Mouse (Mus musculus) induced T-regulatory cell, adult 2 months (primary cell): ENCODE measurements around the gene Chmp2b.

ENCODE experiments used
- DNase-seq: peaks from one replicate; pipeline ENCODE4 v3.0.0-alpha.2; 2012; ENCODE audit warnings: low read depth

Gene Chmp2b

DNA sequence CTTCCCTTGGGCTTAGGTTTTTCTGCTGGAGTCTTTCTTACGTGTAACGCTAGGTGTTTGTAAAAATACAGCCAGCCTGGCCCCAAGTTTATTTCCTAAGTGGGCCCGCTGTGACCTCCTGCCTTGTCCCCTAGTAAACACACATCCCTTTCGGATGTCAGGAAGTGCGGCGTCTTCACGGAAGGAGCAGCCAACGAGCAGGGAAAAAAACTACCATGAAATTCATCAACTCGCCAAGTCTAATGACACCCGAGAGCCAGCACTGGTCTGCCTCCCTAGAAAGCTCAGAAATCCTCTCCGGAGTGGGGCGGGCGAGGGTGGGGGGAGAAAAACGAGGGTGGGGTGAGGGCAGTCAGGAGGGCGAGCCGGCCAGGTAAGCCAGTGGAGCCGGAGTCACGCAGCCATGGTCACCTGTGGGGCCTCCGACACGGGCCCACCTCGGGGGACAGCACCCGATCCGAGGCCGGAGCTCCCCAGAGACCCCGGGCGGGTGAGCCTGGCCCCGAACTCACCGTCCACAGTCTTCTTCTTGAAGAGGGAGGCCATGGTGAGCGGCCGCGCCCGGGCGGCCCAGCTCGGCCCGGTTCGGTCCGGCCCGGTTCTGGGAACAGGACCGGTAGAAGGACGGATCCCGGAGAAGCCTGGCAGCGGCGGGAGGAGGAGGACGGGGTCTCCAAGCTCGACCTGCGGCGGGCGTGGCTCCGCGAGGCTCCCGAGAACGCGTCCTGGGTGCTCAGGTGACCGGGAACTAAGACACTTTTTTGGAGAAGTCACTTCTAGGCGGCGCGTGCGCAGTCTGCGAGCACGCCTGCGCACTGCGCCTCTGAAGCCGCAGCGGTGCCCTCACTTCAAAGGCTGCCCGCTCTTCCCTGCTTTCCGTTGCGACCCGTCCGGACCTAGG, at the start of gene Chmp2b:
Gene Chmp2b (minus strand): TSS at position 764 of the 901 bp plus-strand sequence.
- DNase-seq: peak; percentile 89

DNA sequence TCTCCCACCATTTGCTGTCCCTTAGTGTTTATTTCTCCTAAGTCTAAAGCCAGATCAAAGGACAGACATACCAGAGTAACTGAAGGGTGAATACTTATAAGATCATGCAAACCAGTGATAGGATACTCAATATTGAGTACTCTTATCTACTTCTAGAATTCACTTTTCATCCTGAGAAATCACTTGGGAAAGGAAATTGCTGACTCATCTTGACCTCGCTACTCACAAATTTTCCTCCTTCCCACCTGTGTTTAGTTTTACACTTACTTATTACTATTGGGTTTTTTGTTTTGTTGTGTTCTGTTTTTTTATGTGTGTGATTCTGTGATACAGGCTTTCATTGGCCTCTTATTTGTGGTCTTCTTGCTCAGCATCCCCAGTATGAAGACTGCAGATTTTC, 49.2 kb upstream of the Chmp2b start:
- DNase-seq: no peak

DNA sequence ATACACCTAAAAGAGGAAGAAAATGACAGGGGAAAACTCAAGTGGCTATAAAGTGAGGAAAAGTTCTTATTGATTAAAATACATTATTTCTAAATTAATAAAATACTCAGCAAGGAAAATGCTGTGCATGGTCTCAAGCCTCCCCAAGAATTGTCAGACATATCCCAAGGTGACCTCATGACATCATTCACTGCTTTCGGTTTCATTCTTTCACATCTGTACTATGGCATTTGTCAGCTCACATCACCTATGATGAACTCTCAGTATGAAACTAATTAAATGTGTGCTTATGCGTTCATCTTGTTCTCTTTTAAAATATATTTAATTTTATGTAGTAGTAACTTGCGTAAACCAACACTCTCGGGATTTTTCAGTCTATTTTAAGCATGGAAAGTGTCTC, 38.3 kb upstream of the Chmp2b start:
- no peak for DNase-seq

DNA sequence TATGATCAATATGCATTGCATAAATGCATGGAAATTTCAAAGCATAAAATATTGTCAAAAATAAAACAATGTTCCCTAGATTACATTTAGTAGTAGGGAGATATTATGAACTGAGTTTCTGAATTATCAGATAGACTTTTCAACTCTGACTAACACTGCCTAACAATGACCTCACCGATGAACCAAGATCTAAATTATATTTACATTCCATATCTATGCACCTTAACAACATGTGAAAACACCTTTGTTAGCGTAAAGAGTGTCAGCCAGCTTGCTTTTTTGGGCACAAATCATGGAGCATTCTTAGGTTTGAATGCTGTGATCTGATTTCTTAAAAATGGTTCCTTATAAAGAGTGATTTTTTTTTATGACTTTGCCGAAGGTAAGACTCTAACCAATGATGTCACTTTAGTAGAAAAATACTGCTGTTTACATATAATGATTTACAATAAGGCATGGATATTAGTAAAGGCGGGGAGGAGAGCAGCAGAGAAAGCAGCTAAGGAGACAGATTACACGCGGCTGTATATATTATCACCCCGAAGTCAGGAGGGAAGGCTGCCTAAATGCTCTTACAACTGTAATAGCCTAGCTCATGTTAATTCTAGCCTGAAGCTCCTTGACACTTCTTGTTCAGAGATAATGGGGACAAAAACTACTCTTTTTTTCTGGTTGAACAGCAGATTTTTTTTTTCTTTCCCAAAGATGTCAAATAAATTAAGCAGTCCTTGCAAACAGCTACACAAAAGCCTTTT, 23.8 kb upstream of the Chmp2b start:
- DNase-seq: no peak

DNA sequence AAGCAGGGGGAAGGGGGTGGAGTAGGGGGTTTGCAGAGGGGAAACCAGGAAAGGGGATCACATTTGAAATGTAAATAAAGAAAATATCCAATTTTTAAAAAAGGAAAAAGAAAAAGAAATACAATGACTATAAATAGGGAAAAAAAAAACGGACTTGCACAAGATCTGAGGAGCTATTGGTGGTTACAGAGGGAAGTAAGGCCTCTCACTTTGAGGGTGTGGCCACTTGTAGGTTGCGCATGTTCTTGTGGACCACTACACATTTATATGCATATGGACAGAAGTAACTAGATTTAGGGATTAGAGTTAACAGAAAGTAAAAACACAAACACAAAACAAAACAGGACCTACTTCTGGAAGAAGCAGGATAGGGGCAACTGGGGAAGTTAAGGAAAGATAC, 23.2 kb upstream of the Chmp2b start:
- no peak for DNase-seq

DNA sequence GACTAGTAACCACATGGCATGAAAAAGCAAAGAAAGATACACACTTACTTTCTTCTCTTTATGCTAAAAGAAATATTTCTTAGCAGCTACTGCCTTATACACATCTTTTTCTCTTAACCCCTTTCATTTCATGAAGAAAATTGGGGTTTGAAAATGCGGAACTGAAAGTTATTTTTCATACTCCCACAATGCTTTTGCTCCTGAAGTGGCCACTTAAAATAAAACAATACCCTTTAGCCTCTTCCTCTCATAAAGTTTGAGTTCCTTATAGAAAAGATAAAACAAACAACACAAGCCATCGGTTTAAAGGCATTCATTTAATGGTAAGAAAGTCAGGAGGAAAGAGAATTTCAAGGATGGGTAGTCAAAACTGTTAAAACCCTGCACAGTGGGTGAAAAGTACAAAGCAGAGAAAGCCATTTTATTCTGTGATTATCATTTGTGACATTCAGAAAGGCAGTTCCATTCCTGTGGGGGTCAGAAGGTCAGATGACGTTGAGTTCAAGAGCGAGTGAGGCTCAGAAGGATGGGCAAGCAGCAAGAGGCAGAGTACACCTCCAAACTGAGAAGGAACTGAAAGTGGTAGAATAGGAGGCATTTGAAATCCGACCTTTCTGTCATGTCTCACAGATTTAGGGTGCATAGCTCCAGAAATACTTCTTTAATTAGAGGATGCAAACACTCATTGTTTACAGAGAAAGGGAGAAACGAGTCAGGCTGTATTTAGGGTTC, 14.9 kb upstream of the Chmp2b start:
- DNase-seq: no peak

DNA sequence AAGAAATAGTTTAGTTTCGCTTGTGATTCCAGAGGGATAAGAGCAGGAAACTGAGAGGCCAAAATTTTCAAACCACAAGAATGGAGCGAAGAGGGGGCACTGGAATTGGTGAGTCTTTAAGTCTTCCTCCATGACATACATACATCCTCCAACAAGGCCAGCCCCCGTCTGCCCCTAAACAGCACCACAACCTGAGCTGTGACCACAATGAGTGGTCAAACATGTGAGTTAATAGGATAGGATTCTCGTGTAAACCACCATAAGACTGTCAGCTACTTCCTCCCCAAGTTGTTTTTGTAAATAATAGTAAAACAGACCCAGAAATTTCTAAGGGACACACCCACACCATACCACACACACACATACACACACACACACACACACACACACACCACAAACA, 6.3 kb upstream of the Chmp2b start:
- DNase-seq: no peak

DNA sequence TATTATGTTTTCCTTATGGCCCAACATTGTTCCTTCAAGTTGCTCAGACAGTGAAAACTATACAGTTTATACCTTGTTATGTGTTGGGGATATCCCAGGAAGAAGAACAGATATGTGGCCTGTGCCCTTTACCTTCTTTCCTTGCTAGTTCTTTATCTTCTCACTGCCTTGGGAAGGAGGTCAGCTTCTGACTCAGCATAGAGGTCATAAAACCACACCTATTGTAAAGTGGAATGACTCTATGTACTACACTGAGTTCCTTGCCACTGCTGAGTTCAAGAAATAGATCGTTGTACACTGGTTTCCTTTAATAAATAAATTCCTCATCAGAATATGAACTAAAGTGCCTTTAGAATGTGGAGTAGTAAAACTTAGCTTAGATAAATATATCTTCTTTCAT, 2.4 kb upstream of the Chmp2b start:
- DNase-seq: no peak

DNA sequence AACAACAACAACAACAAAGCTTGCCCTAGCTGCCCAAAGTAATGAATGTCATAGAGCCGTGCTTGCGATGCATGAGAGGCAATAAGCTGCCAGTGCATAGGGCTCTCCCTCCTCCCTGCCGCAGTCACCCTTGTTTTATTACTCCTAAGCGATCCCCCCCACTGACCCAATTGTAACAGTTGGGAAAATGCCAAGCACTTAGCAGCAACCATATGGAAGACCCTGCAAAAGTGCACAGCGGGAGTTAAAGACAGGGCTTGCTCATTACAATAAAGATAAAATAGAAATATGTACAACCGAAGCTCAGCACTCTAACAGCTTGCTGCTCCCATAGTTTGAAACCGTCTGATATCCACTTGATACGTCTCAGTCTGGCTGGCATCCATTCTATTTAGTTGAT, 1.8 kb upstream of the Chmp2b start:
- DNase-seq: no peak

DNA sequence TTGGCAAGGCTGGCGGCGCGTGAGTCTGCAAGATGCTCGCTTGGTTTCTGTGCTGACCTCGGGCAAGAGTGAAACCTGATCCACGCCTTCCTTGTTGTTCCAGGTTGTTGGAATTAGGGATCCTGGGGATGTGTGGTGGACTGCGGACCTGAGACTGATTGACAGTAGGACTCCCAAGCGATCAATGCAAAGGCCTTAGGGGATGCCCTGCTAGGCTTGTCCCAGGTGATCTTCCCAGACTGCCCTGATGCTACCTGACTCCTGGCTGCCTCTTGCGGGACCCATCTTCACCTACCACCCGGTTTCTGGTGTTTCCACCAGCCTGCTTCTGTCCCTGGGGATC, 309 bp upstream of the Chmp2b start:
- no peak for DNase-seq

DNA sequence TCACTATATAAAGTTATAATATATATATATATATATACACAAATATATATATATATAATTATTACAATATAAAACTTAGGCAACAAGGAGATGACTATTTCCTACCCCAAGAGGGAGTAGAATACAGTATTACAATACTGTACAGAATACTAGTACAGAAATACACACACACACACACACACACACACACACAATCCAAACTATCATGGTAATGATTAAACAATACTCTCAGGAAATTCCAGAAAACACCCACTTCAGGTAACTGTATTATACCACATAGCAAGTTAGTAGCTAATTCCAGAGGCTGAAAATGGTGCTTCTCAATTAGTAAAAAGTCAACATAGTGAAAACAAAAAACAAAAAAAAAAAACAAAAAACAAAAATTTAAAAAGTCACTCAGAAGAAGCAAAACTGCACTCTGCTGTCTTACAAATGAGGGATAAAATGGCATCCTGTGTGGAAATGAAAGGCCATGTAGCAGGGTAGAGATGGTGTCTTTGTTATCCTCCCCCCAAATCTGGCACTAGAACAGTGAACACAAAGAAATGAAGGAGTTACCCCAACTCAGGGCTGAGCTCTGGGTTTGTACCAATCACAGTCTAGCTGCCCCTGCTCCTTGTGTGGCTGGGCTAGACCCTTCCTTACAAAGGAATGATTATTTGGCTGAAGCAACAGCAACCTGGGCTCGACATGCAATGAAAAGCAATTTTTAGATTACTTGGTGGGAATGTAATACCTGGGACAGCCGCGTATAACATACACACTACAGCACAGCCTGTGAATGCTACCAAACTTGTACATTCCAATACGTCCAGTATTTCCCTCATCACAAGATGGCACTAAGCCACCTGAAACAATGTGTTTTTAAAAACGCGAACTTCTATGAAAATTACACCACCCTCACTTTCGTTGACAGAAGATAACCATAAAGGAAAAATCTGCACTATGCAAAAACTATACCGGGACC, 1.2 kb downstream of the Chmp2b start:
- DNase-seq: no peak

DNA sequence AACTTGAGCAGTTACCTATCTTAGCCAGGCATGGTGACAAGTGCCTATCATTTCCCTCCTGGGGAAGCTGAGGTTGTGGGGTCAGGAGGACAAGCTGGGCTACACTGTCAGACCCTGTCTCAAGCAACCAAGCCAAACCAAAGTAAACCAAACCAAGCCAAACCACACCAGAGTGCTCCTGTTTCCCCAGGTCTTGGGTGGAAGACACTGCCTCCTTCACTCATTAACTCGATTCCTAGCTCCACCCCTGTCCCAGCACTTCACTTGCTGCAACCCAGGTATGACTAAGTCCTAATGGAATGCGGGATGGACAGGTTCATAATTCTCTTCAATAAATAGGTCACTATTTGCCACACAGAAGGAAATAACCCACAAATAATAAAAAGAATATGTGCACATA, 2.9 kb downstream of the Chmp2b start:
- no peak for DNase-seq

DNA sequence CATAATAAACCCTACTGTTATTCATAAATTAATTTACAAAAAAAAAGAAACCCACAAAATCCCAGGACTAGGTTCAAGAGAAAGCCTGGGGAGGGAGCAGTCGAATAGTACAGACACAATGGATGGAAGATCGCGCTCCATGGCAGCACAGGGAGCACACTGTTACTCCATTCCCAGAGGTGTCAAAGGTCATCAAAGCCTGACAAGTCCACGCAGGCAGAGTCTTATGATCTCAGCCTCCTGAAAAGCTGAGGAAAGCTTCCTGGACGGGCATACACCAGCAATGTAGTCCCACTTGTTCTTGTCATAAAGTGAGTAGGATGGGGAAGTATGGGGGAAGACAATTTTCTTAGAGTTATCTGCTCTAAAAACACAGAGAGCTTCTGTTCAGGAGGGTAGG, 5.2 kb downstream of the Chmp2b start:
- no peak for DNase-seq

DNA sequence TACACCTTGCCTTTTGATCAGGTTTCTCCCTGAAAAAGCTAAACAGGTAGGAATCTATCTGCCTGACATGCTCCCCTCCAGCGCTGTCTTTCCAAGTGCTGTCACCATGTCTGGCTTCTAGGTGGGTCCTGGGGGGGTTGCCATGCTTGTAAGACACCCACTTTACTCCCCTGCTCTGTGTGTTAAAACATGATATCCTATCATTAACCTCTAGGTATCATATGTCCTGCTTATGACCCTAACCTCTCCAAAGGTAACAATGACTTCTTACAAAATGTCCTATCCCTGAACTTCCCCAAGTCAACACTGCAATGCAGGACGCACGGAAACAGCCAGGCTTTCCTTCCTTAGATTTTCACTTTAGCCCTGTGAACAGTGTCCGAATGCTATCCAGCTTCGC, 8.3 kb downstream of the Chmp2b start:
- no peak for DNase-seq

DNA sequence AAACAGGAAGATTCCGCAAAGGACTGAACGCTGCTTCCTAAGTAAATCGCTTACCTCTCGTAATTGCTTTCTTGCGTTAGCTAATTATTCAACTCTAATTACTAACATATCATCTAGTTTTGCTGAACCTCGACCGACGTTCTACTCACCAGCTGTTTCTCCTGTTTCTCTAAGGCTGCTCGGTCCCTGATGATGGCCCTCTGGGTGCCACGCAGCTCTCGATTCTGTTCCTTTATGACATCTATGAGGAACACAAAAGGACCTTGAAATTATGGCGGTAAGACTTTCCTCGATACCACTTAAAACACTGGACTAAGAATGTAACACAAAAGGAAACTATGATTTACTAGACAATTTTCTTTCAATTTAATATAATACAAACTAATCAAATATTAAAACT, 11.7 kb downstream of the Chmp2b start:
- DNase-seq: no peak

DNA sequence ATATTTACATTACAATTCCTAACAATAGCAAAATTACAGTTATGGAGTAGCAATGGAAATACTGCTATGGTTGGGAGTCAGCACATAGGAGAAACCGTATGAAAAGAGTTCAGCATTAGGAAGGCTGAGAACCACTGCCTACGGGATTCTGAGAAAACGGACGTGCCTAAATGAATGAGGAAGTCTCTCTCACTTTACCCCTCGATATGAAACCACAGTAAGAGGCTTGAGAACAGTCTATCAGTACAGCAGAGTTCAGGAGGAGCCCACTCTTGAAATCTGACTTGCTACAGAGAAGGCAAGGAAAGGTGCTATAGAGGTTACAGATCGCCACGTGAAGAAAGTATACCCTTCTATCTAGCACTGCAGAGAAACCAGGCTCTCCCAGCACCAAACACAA, 13.6 kb downstream of the Chmp2b start:
- DNase-seq: no peak

DNA sequence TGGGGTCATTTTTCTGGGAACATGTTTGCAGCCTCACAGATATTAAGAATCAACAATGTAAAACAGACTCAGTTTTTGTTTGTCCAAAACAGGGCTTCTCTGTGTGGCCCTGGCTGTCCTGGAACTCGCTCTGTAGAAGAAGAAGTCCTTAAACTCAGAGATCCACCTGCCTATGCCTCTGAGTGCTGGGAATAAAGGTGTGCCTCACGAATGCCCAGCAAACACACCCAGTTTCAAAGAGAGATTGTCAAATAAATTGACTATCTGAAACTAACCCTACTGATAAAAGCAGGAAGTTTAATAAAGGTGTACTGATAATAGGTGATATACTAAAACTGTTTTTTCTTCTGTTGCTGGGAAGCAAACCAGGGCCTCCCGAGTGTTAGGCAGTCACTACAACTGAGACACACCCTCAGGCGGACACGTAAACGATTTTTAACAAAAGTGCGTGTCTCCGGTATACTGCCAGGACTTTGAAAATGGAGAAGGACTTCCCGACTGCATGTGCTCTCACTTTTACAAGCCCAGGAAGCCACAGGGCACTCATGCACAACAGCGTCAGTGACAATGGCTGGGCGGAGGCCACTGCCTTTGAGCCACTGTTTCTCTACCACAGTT, 18.7 kb downstream of the Chmp2b start:
- no peak for DNase-seq

DNA sequence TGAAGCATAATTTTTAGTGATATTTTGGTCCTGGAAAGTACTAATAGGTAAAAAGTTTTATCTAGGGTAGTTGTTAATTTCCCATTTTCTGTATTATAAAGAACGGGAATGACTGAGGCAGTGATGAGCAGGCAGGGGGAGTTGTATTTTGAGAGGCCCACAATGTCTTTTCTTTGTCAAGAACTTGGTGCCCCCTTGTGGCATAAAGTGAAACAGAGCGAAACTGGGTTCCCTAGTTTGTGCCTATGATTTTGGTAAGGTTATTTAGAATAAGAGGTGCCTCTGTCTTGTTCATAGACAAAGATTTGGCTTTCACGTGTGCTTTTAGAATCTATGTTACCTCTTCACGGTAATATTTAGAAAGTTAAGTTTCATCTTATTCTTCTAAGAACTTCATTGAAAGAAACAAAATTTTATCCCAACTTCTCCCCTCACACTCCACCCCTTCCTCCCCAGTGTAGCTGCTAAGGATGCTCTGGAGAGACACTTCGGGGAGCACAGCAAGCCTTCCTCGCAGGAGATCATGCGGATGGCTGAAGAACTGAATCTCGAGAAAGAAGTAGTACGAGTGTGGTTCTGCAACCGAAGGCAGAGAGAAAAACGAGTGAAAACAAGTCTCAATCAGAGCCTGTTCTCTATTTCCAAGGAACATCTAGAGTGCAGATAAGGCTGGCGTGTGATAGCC, 29.1 kb downstream of the Chmp2b start:
- peak; percentile 46 for DNase-seq

DNA sequence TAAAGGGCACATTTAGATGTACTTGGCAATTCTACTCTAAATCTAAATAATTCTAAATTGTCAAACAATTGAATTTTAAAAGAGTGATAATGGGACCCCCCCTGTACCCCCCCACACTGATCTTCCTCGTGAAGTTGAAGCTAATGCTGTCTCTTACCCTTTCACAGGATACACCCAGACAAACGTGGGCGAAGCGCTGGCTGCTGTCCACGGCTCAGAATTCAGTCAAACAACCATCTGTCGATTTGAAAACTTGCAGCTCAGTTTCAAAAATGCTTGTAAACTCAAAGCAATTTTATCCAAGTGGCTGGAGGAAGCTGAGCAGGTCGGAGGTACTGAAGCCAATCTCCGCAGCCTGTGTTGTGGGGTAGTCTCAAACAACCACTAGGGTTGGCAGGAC, 30.9 kb downstream of the Chmp2b start:
- DNase-seq: no peak

DNA sequence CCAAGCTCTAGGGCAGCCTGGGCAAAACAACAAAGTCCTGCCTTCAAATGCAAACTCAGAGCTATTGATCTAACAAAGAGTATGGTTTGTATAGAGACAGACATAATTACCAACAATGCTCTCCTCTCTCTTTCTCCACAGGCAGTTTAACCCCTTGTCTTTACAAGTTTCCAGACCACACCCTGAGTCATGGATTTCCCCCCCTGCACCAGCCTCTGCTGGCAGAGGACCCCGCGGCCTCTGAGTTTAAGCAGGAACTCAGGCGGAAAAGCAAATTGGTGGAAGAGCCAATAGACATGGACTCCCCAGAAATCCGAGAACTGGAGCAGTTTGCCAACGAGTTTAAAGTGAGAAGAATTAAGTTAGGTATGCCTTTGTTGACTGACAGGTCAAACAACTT, 32.9 kb downstream of the Chmp2b start:
- DNase-seq: no peak

DNA sequence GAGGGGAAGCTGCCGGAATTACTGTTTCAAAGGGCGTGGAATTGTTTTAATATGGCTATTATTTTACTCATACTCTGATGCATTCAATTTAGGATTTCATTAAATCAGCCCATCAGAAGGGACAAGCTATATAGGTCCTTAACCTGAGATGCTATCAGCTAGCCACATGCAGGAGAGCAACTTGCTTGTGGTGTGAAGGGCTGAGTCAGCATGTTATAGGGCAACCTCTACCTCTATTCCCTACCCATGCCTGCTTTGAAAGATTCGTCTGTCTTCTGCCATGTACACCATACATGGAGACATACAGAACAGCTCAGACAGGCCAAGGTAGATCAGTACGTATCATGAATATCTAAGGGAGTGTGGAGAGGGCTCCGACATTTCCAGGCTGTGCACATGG, 35.8 kb downstream of the Chmp2b start:
- no peak for DNase-seq
